Mouse (Mus musculus): ENCODE data around the gene Ciita.

DNA sequence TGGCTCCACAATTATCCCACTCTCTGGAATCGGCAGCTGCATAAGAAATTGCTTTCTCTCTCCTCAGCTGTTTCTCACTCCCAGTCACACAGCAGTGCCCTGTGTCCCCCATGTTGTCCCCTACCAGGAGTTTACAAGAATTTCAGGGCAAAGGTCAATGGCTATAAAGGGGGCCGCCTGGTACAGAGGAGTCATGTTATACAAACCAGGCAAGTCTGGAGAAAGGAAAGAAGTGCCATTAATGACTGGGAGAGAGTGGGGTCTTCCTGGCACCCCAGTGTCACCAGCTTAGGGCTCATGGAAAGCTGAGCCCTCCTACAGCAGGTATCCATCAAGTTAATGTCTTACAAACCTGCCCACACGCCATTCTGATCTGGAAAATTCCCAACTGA, 25.3 kb upstream of the Ciita start:
- TF ChIP-seq ZC3H11A (IDR thresholded peaks at IDR 0.05; ENCODE audit: low read depth, low read length) (no peak), POLR2A (IDR thresholded peaks at IDR 0.05; ENCODE audit: low read depth, low read length) (no peak), EP300 (IDR thresholded peaks at IDR 0.05; ENCODE audit: low read length) (no peak), E2F4 (IDR thresholded peaks at IDR 0.05; ENCODE audit: insufficient replicate concordance, low read depth, low read length) (no peak), PAX5 (IDR thresholded peaks at IDR 0.05; ENCODE audit: low read length) (no peak), CTCF (conservative IDR thresholded peaks at IDR 0.05 in 1 of 2, IDR thresholded peaks at IDR 0.05 in 1 of 2; ENCODE audit: low read depth in 2 of 2, low read length in 2 of 2) (no peak), MEF2A (IDR thresholded peaks at IDR 0.05; ENCODE audit: borderline replicate concordance, low read depth, low read length) (no peak), CHD1 (IDR thresholded peaks at IDR 0.05; ENCODE audit: low read depth, low read length) (no peak), ETS1 (conservative IDR thresholded peaks at IDR 0.05; ENCODE audit: low read depth, low read length) (no peak), ZMIZ1 (IDR thresholded peaks at IDR 0.05; ENCODE audit: low read depth, low read length) (no peak), MAFK (IDR thresholded peaks at IDR 0.05; ENCODE audit: insufficient replicate concordance, low read length) (no peak), NELFE (IDR thresholded peaks at IDR 0.05; ENCODE audit: low read depth, low read length) (no peak)

Data from CH12.LX (cell line).